Mouse (Mus musculus): ENCODE measurements around the gene Pnmal1. TPM values are rescaled to one million over a fixed set of nuclear protein-coding genes. Genes with fewer than 3 reads are reported as not detected.

Gene Pnmal1
- total RNA-seq (2021) = not detected
- long read RNA-seq, experiment 1 = 0 reads
- long read RNA-seq, experiment 2 = 0 reads

DNA sequence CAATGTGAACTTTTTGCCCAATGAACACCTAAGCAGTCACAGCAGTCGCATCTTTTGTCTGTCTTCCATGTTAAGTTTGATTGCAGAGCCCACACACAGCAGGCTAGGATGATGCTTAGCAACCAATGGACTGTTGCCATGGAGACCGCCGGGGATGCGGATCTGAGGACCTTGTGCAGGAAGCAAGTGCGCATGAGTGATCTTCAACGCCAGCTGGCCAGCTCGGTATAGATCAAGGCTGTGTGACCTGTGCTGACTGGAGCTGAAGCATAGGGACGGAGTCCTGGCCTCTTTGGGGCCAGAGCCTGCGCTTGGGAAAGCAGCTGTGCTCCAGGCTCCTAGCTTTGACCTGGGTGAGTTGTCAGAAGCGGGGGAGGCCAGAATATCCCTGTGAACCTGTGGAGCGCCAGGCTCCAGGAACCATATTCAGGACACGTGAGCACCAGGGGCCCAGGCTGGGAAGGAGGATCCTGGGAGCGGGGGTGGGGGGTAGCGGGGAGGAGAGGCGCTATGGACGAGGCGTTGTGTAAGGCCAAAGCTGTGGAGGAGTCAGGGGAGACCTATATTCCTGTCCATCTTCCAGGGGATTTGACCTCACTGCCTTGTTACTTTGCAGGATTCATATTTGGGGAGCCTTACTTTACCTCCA, at the start of gene Pnmal1:
Gene Pnmal1, plus strand, starts transcription at position 141 of the 649 bp plus-strand sequence.
- DNase-seq (ENCODE audit: low spot score) = no peak

DNA sequence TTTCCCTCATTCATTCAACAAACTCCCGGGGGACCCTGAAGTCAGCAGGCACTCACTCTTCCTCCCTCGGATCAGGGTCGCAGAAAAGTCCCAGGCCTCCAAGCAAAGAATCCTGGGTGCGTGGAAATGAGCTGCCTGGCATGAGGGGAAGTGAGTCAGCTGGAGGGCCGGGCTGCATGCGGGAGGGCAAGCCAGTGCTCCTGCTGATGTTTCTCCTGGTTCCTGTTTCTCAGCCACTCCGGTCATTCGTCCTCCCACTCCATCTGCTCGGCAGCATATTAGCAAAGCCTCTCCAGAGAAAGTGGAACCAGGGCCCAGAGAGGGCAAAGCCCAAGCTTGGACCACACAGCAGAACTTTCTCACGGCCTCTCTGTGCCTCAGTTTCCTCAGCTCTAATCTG, 49.6 kb upstream of the Pnmal1 start:
- DNase-seq (ENCODE audit: low spot score) = no peak

DNA sequence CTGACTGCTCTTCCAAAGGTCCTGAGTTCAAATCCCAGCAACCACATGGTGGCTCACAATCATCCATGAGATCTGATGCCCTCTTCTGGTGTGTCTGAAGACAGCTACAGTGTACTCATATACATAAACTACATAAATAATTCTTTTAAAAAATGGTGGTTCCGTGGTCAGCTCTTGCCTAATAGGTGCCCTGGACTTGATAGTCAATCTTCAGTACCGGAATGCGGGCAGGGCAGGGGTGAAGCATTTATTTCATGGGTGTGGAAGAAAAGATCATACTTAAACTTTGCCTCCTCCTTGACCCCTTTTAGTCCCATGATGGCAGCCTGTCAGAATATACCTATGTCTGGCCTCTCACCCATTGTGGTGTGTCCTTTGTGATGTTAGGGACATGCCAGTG, 47.6 kb upstream of the Pnmal1 start:
- DNase-seq (ENCODE audit: low spot score) = no peak

DNA sequence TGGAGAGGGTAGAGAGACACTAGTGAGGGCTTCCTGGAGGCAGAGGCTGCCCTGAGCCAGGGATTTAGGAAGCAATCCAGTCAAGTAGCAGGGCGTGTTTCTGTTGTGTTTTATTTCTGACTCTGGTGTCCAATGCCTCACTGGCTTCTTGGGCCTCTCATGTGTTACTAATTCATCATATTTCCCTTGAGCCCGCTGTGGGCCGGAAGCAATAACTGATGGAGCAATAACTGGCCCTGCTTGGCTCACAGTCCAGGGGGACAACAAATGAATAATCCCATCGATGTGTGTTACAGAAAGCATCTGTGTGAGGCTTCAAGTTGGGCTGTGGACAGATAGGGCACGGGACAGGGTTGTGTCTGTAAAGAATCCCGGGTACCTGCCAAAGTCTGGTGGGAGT, 47.1 kb upstream of the Pnmal1 start:
- peak; percentile 67 for DNase-seq (ENCODE audit: low spot score)

DNA sequence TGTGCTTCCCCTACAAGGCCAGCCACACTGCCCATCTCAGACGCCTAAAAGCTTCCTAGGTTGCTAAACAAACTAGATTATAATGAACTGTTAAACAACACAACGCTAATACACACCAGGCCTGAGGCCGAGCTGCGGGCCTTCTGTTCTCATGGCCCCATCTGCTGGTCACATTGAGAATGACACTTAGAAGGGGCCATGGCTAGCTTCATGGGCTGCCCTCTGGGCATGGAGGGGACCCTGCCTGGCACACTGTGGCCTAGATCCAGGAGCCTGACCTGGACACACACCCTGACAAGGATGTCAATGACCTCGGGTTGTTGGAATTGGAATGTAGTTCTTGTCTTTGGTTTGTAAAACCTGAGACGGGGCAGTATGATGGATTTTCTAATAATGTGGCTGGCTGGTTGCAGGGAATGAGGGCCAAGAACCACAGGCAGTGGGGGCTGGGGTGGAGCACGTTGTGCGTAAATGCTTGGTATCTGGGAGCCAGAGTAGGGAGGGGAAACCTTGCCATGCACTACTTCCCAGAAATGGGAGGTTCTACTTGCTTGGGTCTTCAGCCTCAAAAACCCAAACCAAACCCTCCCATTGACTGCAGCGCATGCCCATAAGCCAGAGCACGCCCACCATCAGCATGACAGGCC, 45.5 kb upstream of the Pnmal1 start:
- DNase-seq (ENCODE audit: low spot score) = peak; percentile 82

DNA sequence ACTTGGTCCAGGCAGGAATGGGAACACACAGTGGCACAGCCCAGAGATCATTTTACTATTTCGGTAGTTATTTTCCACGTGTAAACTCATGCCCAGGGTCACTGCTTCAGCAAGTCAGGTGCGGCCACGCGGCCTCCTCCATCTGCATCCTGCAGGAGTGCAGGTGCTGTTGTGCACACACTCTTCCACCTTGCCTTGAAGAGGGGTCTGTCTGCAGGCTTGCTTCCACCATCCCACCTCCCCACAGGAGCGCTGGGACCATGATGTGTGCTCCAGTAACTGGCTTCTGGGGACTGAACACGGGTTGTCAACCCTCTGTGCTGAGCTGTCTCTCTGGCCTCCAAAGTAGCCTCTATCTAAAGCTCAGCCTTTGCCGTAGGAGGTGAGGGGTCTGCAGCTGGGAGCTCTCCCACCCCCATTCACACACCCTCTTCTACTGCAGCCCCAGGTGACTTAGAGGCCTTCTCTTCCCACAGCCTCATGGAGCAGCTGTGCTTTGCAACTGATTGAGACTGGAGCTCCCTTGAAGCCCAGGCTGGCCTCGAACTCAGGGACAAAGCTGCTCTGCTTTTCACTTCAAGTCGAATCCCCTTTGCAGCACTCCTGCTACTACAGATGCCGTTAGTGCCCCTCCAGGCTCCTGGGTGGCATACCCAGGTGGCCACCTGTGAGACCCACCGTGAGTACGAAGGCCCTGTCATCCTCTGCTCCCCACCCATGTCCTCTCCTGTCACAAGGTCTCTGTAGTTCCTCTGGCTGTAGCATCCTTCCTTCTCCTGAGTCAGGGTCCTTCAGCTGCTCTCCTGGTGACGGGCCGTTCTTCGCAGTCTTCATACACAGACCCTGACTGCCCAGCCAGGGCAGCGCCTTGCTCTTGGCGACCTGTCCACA, 44.8 kb upstream of the Pnmal1 start:
- no peak for DNase-seq (ENCODE audit: low spot score)

DNA sequence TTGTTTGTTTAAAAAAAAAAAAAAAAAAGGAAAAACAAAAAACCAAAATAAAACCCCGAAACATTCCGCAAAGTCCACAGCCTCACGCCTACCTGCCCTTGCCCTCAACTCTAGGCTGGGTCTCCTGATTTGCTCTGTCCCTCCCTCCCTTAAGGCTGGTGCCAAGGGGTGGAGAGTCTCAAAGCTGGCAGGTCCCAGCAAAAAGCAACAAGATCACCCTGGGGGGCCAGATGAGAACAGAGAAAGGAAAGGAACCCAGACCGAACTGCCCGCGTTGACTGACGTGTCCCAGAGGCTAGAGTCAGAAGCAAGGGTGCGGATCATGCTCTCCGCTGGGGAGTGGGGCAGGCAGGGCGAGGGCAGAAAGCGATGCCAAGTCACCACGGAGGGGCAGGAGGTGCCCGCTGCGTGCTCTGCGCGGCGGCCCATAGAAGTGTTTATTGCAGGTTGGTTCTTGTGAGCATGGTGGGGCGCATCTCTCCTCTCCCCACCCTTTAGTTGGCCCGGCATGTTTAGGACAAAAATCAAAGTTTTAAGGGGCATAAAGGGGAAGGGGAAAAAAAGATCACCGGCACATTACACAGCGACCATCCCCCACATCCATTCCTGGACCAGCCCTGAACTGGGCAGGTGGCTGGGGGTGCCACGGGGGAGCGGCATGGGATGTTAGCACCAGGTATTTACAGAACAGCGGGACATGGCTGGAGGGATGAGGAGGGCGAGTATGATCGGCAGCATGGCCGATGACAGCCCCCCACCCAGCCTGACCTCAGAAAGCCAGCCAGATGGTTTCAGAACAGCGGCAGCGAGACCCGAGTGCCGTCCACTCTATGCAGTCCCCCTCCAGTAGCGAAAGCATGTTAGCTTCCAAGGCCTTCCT, 43.8 kb upstream of the Pnmal1 start:
- no peak for DNase-seq (ENCODE audit: low spot score)

DNA sequence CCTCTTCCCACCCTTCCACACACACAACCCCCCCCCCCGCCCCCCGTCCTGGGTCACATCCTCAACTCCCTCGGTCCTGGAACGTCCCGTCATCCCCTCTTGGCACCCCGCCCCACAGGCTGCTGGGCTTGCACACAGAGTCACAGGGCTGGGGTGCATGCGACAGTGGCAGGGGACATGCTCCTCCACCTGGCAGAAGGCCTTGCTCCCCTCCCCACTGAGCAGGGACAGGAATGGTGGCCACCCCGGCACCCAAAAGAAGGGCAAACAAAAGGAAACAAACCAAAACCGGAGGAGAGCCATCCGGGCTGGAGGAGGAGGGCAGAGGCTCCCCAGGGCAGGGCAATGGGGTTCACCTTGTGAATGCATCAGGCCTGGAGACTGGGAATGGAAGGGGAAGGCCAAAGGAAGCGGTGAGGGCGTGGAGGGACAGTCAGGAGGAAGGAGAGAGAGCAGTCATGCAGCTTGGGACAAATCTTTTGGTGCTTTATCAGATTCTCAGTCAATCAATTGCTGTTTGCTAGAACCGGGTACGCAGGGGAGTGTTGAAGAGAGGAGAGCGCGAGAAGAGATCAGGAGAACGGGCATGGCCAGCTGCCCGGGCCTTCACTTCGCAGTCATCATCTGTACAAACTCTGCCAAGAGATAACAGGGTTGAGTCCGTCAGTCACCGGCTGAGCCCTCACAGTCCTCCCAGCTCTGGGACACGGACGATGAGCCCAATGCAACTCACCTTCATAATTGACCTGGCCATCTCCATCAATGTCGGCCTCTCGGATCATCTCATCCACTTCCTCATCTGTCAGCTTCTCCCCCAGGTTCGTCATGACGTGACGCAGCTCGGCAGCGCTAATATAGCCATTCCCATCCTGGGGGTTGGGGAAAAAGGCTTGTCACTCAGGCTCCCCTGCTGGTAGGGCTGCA, 42.9 kb upstream of the Pnmal1 start:
- DNase-seq (ENCODE audit: low spot score) = no peak

DNA sequence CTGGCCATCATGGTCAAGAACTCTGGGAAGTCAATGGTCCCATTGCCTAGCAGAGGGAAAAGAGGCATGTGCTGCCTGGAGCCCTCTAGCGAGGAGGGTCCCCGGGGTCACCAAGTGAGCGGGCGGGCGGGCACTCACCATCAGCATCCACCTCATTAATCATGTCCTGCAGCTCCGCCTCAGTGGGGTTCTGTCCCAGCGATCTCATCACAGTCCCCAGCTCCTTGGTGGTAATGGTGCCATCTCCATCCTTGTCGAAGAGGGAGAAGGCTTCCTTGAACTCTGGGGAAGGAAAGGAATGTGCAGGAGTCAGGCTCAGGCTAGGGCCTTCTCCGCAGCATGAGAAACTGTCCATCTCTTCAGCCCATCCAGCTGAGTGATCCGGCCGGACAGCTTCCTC, 42.0 kb upstream of the Pnmal1 start:
- DNase-seq (ENCODE audit: low spot score) = no peak

DNA sequence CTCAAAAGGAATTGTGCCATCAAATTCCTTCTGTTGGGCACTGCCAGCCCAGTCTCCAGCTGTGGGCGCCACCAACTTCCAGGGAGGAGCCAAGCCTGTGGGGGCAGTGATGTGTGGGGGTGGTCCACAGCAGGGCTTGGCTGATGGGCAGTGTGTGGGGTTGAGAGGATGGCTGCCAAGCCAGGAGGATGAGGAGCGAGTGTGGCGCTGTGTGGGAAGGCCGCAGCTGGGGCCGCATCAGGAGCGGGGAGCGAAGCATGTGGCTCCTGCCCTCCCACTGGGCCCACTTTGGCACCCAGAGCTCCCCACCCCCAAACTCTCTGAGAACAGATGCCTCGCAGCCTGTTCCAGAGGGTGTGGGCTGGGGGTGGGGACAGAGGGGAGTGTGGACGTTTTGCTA, 41.5 kb upstream of the Pnmal1 start:
- DNase-seq (ENCODE audit: low spot score) = no peak

DNA sequence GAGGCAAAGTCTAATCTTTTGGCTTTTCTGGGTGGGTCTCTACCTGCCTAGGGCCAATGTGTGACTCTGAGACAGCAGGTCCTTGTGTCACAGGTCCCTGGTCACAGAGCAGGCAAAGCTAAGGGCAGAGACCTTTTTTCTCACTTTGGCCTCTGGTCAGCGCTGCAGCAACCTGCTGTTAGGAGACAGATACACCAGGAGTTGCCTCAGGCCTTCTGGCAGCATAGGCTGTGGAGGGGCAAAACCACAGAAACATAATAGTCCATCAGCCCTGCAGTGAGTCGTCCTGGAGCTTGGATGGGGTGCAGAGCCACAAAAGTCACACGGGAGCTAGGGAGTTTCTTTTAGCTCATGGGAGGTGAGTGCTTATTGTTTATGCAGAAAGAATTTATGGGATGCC, 40.8 kb upstream of the Pnmal1 start:
- DNase-seq (ENCODE audit: low spot score) = no peak

DNA sequence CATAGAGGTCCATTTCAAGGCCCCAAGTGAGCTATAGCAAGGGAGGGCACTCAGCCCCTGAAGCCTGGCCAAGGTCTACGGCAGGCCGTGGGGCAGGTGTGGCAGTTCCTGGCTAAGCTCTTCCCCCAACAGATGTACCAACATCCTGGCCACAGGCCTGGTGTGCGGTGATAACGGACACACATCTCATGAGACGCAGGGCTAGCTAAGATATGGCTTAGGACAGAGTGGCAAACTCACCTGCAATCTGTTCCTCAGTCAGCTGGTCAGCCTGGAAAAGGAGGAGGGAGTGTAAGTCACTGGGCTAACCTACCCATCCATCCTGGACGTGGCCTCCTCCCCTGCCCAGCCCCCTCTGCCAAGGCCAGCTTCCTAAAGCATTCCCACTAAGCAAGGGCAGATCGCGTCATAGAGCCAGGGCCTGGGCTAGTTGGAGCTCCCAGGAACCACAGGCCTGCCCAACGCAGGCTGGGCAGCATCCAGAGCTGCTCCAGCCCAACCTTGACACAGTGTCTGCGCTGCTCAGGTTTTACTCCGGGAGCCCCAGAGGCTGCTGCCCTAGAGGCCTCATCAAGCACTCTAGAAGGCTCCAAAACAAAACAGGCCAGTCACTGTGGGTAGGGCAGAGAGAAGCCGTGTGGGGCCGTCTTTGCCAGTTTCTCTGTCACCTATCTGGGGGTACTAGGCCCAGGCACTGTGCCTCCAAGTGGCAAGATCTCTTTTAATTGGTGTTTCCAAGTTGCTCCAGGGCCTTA, 39.9 kb upstream of the Pnmal1 start:
- no peak for DNase-seq (ENCODE audit: low spot score)

DNA sequence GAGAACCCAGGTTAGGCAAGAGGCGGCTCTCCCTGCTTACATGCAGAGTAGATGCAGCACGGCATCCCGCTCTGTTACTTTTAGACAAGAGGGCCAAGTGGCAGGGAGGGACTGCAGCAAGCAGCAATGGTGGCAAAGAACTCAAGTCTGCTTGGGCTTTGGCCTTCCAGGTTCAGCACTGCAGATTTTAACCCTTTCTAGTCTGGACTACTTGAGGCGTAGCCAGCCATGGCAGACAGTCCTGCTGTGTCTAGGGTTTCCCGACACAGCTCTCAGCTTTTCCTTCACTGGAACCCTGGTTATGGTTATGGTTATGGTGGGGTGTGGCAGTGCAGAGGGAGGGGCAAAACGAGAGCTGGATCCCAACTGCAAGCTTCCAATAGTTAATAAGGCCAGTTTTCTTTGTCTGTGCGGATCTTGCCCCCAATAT, 39.3 kb upstream of the Pnmal1 start:
- no peak for DNase-seq (ENCODE audit: low spot score)

DNA sequence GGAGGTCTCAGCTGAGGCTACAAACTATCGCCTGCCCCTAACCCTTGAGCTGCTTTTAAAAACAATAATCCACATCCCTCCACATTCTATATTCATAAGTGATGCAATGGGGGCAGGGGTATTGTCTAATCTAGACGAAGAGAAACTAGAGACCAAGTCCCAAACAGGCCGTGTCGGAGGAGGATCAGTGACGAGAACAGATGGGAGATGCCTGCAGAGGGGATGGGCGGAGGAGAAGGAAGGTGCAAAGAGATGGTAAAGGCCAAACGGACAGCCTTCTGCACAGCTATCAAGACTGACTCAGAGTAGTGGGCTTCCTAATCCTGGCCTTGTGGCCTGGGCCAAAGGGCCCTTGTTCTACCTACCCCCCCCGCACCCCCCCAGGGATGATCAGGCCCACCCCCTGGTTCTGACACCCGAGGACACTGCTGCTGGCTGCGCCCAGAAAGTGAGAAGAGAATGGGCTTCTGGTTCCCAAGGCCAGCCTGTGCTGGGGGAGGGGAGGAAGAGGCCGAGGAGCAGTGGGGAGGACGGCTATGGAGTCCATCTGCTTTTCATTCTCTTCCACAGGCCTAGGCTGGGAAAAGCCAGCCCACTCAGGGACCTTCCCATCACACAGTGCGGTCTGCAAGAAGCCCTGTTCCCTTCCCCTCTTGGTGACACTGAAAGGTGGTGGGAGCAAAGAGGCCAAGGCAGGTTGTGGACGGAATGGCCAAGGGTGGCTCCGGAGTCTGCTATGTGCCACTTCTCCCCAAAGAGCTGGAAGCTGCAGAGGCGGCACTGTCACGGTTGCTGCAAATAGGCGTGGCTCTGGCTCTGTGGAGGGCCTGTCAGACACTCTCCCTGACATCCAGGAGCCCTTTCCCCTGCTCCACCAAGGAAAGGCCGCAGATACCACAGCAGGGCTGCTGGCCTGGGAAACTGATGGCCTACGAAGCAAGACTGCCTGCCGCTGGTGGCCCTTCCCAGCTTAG, 38.4 kb upstream of the Pnmal1 start:
- DNase-seq (ENCODE audit: low spot score) = no peak

DNA sequence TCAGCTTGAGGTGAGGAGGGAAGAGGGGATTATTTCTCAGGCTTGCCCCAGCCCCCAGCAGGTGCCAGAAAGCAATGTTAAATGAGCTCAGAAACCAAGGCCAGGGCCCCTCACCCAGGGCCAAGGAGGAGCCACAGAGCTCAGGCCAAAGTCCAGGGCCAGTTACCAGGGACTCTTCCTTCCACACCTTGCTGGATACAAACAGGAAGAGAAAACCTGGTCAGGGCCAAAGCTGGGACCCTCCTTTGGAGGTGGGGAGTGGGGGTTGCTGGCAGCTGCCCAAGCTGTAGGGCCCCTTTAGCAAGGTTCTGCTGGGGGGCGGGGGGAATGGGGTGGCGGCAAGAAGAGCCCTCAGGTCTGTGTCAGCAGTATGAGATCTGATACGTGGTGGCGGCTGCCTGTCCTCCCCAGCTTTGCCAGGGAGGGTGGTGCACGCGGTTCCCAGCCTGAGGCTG, 37.6 kb upstream of the Pnmal1 start:
- DNase-seq (ENCODE audit: low spot score) = no peak

DNA sequence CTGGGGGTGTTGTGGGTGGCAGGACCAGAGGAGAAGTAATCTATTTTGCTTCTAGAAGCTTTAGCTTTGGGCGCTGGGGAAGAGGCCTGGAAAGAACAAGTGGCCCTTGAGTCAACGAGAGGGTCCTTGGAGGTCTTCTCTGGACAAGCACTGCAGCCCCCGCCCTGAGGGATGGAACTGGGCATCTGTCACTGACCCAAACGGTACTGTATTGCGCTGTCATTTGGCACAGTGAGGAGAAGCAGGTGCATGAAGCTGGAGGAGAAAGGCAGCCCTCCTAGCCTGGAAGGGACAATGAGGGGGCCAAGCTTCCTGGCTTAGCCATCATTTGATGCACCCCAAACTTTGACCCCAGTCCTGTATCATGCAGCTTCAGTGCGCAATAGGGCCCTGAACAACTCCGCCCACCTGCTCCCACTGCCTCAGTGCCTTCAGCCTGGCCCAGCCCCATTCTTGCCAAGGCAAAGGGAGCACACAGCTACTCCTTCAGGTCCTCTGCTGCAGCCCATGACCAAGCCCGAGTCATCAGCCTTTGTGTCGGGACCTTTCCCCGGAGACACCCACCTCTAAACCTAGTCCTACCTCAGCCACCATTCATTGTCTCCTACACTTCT, 37.0 kb upstream of the Pnmal1 start:
- no peak for DNase-seq (ENCODE audit: low spot score)

DNA sequence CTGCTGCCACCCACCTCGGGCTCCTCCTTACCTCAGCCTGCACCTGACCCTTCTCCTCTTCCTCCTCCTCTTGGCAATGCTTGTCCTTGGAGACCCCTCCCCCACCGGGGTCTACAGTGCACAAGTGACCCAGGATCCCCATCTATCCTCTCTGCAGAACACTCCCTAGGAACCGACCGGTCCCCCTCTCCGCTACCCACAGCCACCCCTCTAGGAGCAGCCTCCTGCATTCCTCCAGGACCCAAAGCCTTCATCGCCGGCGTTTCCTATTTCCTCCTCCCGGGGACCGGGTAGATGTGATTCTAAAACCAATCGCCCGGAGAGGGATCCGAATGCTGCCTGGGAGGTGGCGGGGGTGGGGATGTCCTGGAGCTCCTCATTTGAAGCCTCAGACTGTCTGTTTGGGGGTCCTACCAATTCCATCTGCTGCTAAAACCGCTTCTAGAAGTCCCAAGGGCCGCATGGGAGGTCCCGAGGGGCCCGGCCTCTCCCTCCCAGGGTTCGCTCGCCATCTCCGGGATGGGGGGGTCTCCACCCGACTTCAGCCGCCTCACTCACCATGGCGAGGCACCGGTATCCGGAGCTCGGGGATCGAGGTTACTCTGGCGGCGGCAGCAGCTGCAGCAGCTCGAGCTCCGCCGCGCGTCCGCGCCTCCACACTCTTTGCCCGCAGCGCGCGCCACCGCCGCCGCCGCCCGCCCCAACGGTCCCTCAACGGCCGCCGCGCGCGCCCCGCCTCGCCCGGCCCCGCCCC, 36.0 kb upstream of the Pnmal1 start:
- no peak for DNase-seq (ENCODE audit: low spot score)

Measured in gastrocnemius, adult 18-20 months (tissue).